Mouse (Mus musculus) ovary, adult 10 weeks (tissue): ENCODE measurements around the gene Araf. TPM values are rescaled to one million over a fixed set of nuclear protein-coding genes. Genes with fewer than 3 reads are reported as not detected.

ENCODE experiments used
- polyA plus RNA-seq: library from polyadenylated mRNA; stranded (reverse); fragments of 350-450 nt; fragmentation: Illumina TruSeq; extraction: RNeasy Lipid Tissue Mini Kit (QIAGEN cat#74804); gene quantifications from one replicate; pipeline ENCODE4 v1.2.3, GENCODE M21; 2014

The Araf gene
- polyA plus RNA-seq: 50.9 TPM

GRCm38 (mm10) chrX:20797681-20798080 lies at the start of gene Araf:
Araf (plus strand) TSS chrX:20797814.

GRCm38 (mm10) chrX:20869962-20870513 lies 72.4 kb downstream of the Araf start, which contains the start of gene Timp1:
Timp1 (plus strand) TSS chrX:20870166.

Other genes with a start within 250 kb of the Araf start
- gene Rgn, start 248.0 kb upstream of the Araf start, polyA plus RNA-seq: 5.9 TPM
- 5.4 TPM for gene Rbm10, start 180.3 kb upstream of the Araf start, polyA plus RNA-seq
- gene Ndufb11, start 180.2 kb upstream of the Araf start, polyA plus RNA-seq: 25.4 TPM
- 185 TPM for gene Uba1, start 139.5 kb upstream of the Araf start, polyA plus RNA-seq
- 28.4 TPM for gene Cdk16, start 109.9 kb upstream of the Araf start, polyA plus RNA-seq
- gene Usp11, start 93.9 kb upstream of the Araf start, polyA plus RNA-seq: 16.8 TPM
- 5.7 TPM for gene Timp1, start 72.4 kb downstream of the Araf start, polyA plus RNA-seq
- 2.3 TPM for gene Syn1, start 123.2 kb downstream of the Araf start, polyA plus RNA-seq
- 2.0 TPM for gene Cfp, start 133.7 kb downstream of the Araf start, polyA plus RNA-seq
- gene Elk1, start 152.8 kb downstream of the Araf start, polyA plus RNA-seq: 17.5 TPM
- 28.1 TPM for gene Uxt, start 164.2 kb downstream of the Araf start, polyA plus RNA-seq